Mouse (Mus musculus): ENCODE measurements at regions not wholly inside any gene's neighbourhood (a gene's known extent, or its start where the extent isn't known, plus 50 kb on each side); places are given as distances from the start of the nearest gene placed in this dataset.

DNA sequence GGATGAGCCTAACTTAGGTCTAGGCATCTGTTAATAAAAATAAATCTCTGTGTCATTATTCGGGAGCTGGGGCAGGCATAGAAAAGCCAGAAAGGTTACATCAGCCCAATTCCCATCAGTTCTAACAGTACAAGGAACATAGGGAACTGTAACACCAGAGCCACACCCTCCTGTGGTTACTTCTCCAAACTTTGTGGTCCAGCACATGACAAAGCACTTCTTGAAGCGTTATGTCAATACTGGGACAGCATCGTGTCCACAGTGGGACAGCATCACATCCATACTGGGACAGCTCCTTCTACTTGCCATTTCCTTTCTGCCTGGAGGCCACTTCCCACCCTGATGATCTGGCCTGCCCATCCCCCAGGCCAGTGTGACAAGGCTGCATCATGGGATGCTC lies 253.9 kb downstream of the Diras2 start:
- DNase-seq (ENCODE audit: low spot score) = no peak
- Histone ChIP-seq H3K27me3 (ENCODE audit: control insufficient read depth, insufficient read depth, low read length) (no peaks in the 10 kb centered on the region), H3K4me3 (replicated peaks; ENCODE audit: low read length) (no peak overlapping the region), H3K9me3 (ENCODE audit: control insufficient read depth, low read length) (0 out of 2 replicates have a peak, but pooled peaks cover 6% of the 10 kb centered on the region), H3K27ac (replicated peaks; ENCODE audit: low read depth, low read length) (no peak overlapping the region), H3K36me3 (ENCODE audit: control insufficient read depth, insufficient read depth, low read length) (no peaks in the 10 kb centered on the region), H3K4me2 (replicated peaks; ENCODE audit: low read depth, low read length, severe bottlenecking) (no peak overlapping the region), H3K9ac (ENCODE audit: low read depth, low read length, severe bottlenecking) (no peak overlapping the region), H3K4me1 (ENCODE audit: control insufficient read depth, insufficient read depth, low read length) (no peaks in the 10 kb centered on the region)
- no peak for TF ChIP-seq POLR2A (IDR thresholded peaks at IDR 0.05; ENCODE audit: borderline replicate concordance, extremely low read depth, insufficient read depth, insufficient read length)
- WGBS = 81% methylated on average over 3 of the region's 3 CpGs
- no peak for ATAC-seq (ENCODE audit: low FRiP score, low read depth)

DNA sequence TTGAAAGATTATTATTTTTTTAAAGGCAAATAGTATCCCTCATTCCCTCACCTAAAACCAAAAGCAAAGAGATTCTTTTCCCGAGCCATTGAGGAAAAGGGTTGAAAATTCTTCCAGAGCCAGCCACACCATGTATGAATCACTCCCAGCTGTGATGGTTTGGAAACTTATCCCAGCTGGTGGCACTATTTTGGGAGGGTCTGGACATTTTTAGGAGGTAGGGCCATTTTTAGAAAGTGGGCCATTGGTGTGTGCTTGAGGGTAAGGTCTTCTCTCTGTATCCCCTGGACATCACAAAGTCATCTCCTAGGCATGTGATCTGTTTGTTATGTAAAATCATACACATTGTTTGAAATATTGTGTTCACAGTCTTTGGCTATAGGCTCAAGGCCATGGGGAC lies 252.2 kb downstream of the Diras2 start:
- ATAC-seq (ENCODE audit: low FRiP score, low read depth) (no peak), DNase-seq (ENCODE audit: low spot score) (no peak)
- no peak overlapping the region for H3K4me3 ChIP-seq (replicated peaks; ENCODE audit: low read length)
- H3K27me3 ChIP-seq (ENCODE audit: control insufficient read depth, insufficient read depth, low read length) = no peaks in the 10 kb centered on the region
- H3K36me3 ChIP-seq (ENCODE audit: control insufficient read depth, insufficient read depth, low read length) = no peaks in the 10 kb centered on the region
- no peak overlapping the region for H3K9ac ChIP-seq (ENCODE audit: low read depth, low read length, severe bottlenecking)
- H3K9me3 ChIP-seq (ENCODE audit: control insufficient read depth, low read length) = 0 out of 2 replicates have a peak, but pooled peaks cover 6% of the 10 kb centered on the region
- 72% methylated on average over 1 of the region's 1 CpGs for WGBS
- no peak for TF ChIP-seq POLR2A (IDR thresholded peaks at IDR 0.05; ENCODE audit: borderline replicate concordance, extremely low read depth, insufficient read depth, insufficient read length)
- H3K4me2 ChIP-seq (replicated peaks; ENCODE audit: low read depth, low read length, severe bottlenecking) = no peak overlapping the region
- no peaks in the 10 kb centered on the region for H3K4me1 ChIP-seq (ENCODE audit: control insufficient read depth, insufficient read depth, low read length)
- H3K27ac ChIP-seq (replicated peaks; ENCODE audit: low read depth, low read length) = no peak overlapping the region

DNA sequence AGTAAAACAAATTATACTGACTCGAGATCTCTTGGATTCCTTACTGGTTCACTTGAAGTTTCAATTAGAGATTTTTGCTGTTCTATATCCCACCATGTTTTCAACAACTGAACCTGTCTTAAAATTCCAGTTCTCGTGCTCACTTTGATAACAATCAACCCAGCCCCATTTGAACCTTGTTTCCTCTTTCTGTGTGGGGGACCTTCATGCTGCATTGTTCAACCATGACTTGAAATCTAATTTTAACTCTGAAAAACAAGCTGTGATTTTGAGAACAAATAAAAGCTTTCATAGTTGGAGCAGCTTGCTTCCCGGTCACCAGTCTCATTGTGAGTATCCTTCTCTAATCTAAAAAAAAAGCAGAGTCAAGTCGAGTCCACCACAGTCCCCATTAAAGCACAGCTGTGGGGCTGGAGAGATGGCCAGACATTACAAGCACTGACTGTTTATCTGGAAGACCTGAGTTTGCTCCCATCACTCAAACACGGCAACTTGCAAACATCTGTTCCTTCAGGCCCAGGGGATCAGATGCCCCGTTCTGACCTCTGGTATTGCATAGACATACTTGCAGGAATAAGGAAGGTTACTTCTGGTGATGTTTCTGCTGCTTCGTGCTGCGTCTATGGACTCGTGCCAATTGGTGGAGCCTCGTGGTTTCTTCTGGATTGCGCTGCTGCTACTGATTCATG lies 251.7 kb downstream of the Diras2 start:
- WGBS = 73% methylated on average over 11 of the region's 11 CpGs
- Histone ChIP-seq H3K9me3 (ENCODE audit: control insufficient read depth, low read length) (0 out of 2 replicates have a peak, but pooled peaks cover 6% of the 10 kb centered on the region), H3K4me2 (replicated peaks; ENCODE audit: low read depth, low read length, severe bottlenecking) (no peak overlapping the region), H3K36me3 (ENCODE audit: control insufficient read depth, insufficient read depth, low read length) (no peaks in the 10 kb centered on the region), H3K27me3 (ENCODE audit: control insufficient read depth, insufficient read depth, low read length) (no peaks in the 10 kb centered on the region), H3K9ac (ENCODE audit: low read depth, low read length, severe bottlenecking) (no peak overlapping the region), H3K27ac (replicated peaks; ENCODE audit: low read depth, low read length) (no peak overlapping the region), H3K4me3 (replicated peaks; ENCODE audit: low read length) (no peak overlapping the region), H3K4me1 (ENCODE audit: control insufficient read depth, insufficient read depth, low read length) (no peaks in the 10 kb centered on the region)
- no peak for TF ChIP-seq POLR2A (IDR thresholded peaks at IDR 0.05; ENCODE audit: borderline replicate concordance, extremely low read depth, insufficient read depth, insufficient read length)
- DNase-seq (ENCODE audit: low spot score) (no peak), ATAC-seq (ENCODE audit: low FRiP score, low read depth) (no peak)

DNA sequence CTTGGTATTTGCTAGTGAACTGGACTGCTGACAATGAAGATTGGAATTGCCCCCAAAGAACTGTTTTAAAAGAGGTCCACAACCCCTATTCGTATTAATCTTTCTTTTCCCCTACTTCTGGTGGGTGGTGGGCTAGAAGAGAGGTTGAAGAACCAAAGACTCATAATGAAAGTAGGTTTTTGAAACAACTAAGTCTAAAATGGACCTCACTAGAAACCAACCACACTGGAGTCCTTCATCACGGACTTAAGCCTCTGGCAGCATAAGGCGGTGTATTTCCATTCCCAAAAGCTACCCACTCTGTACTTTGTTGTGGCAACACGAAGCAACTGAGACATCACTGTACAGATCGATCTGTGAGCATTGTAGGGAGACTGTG lies 251.1 kb downstream of the Diras2 start:
- no peaks in the 10 kb centered on the region for H3K4me1 ChIP-seq (ENCODE audit: control insufficient read depth, insufficient read depth, low read length)
- no peaks in the 10 kb centered on the region for H3K27me3 ChIP-seq (ENCODE audit: control insufficient read depth, insufficient read depth, low read length)
- no peaks in the 10 kb centered on the region for H3K36me3 ChIP-seq (ENCODE audit: control insufficient read depth, insufficient read depth, low read length)
- 0 out of 2 replicates have a peak, but pooled peaks cover 6% of the 10 kb centered on the region for H3K9me3 ChIP-seq (ENCODE audit: control insufficient read depth, low read length)
- no peak overlapping the region for H3K9ac ChIP-seq (ENCODE audit: low read depth, low read length, severe bottlenecking)
- no peak overlapping the region for H3K27ac ChIP-seq (replicated peaks; ENCODE audit: low read depth, low read length)
- ATAC-seq (ENCODE audit: low FRiP score, low read depth) (no peak), DNase-seq (ENCODE audit: low spot score) (no peak)
- no peak overlapping the region for H3K4me2 ChIP-seq (replicated peaks; ENCODE audit: low read depth, low read length, severe bottlenecking)
- H3K4me3 ChIP-seq (replicated peaks; ENCODE audit: low read length) = no peak overlapping the region
- 89% methylated on average over 5 of the region's 5 CpGs for WGBS
- no peak for TF ChIP-seq POLR2A (IDR thresholded peaks at IDR 0.05; ENCODE audit: borderline replicate concordance, extremely low read depth, insufficient read depth, insufficient read length)

DNA sequence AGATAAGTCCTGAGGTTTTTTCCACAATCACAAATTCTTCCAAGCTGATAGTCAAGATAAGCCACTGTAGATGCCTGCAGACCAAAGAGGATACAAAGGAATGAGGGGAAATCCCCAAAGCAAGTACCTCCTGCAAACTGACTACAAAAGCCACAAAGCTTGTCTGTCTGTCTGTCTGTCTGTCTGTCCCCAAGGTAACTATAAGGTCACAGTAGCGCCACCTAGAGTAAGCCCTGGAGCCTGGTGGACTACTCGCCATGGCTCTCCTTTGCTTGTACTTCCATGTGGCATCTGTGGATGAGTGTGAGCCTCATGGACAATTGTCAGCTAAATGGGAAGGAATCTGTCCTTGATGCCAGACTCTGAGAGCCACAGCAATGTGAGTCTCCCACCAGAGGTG lies 249.8 kb downstream of the Diras2 start:
- H3K4me2 ChIP-seq (replicated peaks; ENCODE audit: low read depth, low read length, severe bottlenecking) = no peak overlapping the region
- H3K27me3 ChIP-seq (ENCODE audit: control insufficient read depth, insufficient read depth, low read length) = no peaks in the 10 kb centered on the region
- H3K9ac ChIP-seq (ENCODE audit: low read depth, low read length, severe bottlenecking) = no peak overlapping the region
- no peaks in the 10 kb centered on the region for H3K36me3 ChIP-seq (ENCODE audit: control insufficient read depth, insufficient read depth, low read length)
- H3K9me3 ChIP-seq (ENCODE audit: control insufficient read depth, low read length) = 0 out of 2 replicates have a peak, but pooled peaks cover 6% of the 10 kb centered on the region
- no peak for TF ChIP-seq POLR2A (IDR thresholded peaks at IDR 0.05; ENCODE audit: borderline replicate concordance, extremely low read depth, insufficient read depth, insufficient read length)
- no peak overlapping the region for H3K4me3 ChIP-seq (replicated peaks; ENCODE audit: low read length)
- no peak for ATAC-seq (ENCODE audit: low FRiP score, low read depth)
- DNase-seq (ENCODE audit: low spot score) = no peak
- H3K4me1 ChIP-seq (ENCODE audit: control insufficient read depth, insufficient read depth, low read length) = no peaks in the 10 kb centered on the region
- 70% methylated on average over 2 of the region's 2 CpGs for whole genome bisulfite sequencing
- no peak overlapping the region for H3K27ac ChIP-seq (replicated peaks; ENCODE audit: low read depth, low read length)

Data from limb, embryonic 14.5 days (tissue).